Mouse (Mus musculus) heart, postnatal 0 days (tissue): ENCODE results near the gene Gm26602. TPM values are rescaled to one million over a fixed set of nuclear protein-coding genes. Genes with fewer than 3 reads are reported as not detected.
"Not testable (repeated sequence)": the region's sequence is repeated elsewhere in the genome, so short reads cannot be mapped to it uniquely, and the experiment has no call there.

ENCODE experiments used
- ATAC-seq: fragments of 200-750 bp; cut with Nextera tagmentation; 2 replicates; pipeline ENCODE4 v1.8.0; 2017; ENCODE audit warnings: low read depth, moderate number of reproducible peaks, moderate library complexity; ENCODE audit not compliant: insufficient read depth
- DNase-seq: peaks from one replicate; pipeline ENCODE4 v3.0.0-alpha.2; 2016; ENCODE audit warnings: low spot score
- H3K27ac ChIP-seq: fragments of 300-500 bp; sonication (generic); 2 replicates; pipeline ENCODE4 v1.5.1; 2014; ENCODE audit warnings: low read depth, mild to moderate bottlenecking
- H3K27me3 ChIP-seq: fragments of 300-500 bp; sonication (generic); 2 replicates; pipeline ENCODE4 v1.6.1; 2014; ENCODE audit warnings: low read length, mixed read lengths; ENCODE audit not compliant: control insufficient read depth, insufficient read depth
- H3K36me3 ChIP-seq: fragments of 300-500 bp; sonication (generic); replicated peaks from 2 replicates; pipeline ENCODE4 v1.6.1; 2014; ENCODE audit warnings: low read length, mixed read lengths; ENCODE audit not compliant: control insufficient read depth, insufficient read depth
- H3K4me1 ChIP-seq: fragments of 300-500 bp; sonication (generic); 2 replicates; pipeline ENCODE4 v1.6.1; 2014; ENCODE audit warnings: antibody characterized with exemption; ENCODE audit not compliant: control insufficient read depth, insufficient read depth
- H3K4me2 ChIP-seq: fragments of 300-500 bp; sonication (generic); 2 replicates; pipeline ENCODE4 v1.6.1; 2014; ENCODE audit warnings: low read depth, mild to moderate bottlenecking, low read length, moderate library complexity
- H3K4me3 ChIP-seq: fragments of 300-500 bp; sonication (generic); 2 replicates; pipeline ENCODE4 v1.5.1; 2014; ENCODE audit warnings: low read depth, low read length
- H3K9ac ChIP-seq: fragments of 300-500 bp; sonication (generic); replicated peaks from 2 replicates; pipeline ENCODE4 v1.6.1; 2014; ENCODE audit warnings: low read depth, low read length, mixed read lengths
- H3K9me3 ChIP-seq: fragments of 300-500 bp; sonication (generic); replicated peaks from 2 replicates; pipeline ENCODE4 v1.6.1; 2016; ENCODE audit warnings: low read length; ENCODE audit not compliant: control insufficient read depth
- CTCF ChIP-seq: IDR thresholded peaks from 2 replicates; pipeline ENCODE4 v1.5.1; 2016; ENCODE audit warnings: antibody characterized with exemption, control low read depth, low read depth
- EP300 ChIP-seq: IDR thresholded peaks from 2 replicates; pipeline ENCODE4 v1.6.1; 2016; ENCODE audit warnings: antibody characterized with exemption, low read depth
- WGBS: fragments of 180-500 bp; shearing (Covaris S2); extraction: QIAGEN DNeasy Blood & Tissue Kit; methylation state at CpG from one replicate; pipeline ENCODE4 v1.1.7; 2014; 5-methylcytosine and 5-hydroxymethylcytosine counted together
- polyA plus RNA-seq: library from polyadenylated mRNA; unstranded; fragments of >200 nt; fragmentation: Nextera tagmentation; extraction: Ambion mirVana; gene quantifications from 2 replicates; pipeline ENCODE4 v1.2.1, GENCODE M21; 2015
- total RNA-seq: library from RNA; depleted of rRNA; stranded (reverse); fragments of >200 nt; gene quantifications from 2 replicates; pipeline ENCODE4 v1.2.3, GENCODE M21; 2014; ENCODE audit warnings: low replicate concordance

Gene Gm26602
- total and polyA plus RNA-seq, 2 experiments from 2014 or later: 4.0 TPM; not detected in 1

DNA sequence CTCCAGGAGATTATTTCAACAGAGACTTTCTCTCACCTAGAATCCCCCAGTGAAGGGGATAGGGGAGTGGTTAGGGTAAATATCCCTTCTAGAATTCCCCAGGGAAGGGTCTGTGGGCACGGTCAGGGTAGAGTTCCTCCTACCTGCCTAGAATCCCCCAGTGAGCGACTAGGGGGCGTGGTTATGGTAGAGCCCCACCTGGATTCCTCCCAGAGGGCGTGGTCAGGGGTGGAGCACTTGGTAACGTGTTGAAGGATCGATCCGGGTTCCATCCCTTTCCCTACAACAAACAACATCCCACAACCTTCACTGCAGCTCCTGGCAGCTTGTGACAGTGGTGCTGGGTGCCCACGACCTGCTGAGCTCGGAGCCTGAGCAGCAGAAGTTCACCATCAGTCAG is 29.9 kb upstream of the Gm26602 start:
- TF ChIP-seq EP300 (no peak), CTCF (no peak)
- Histone ChIP-seq H3K9ac (no peak overlapping the region), H3K36me3 (no peaks in the 10 kb centered on the region), H3K9me3 (no peaks in the 10 kb centered on the region), H3K4me1 (0 out of 2 replicates have a peak, but pooled peaks cover 11% of the 10 kb centered on the region), H3K4me2 (no peak overlapping the region), H3K27me3 (peaks cover 7% of the 10 kb centered on the region; the same call in 1 of the 2 replicates), H3K27ac (no peak overlapping the region), H3K4me3 (no peak overlapping the region)
- 30% methylated on average over 9 of the region's 9 CpGs for WGBS
- DNase-seq (no peak), ATAC-seq (no peak)

DNA sequence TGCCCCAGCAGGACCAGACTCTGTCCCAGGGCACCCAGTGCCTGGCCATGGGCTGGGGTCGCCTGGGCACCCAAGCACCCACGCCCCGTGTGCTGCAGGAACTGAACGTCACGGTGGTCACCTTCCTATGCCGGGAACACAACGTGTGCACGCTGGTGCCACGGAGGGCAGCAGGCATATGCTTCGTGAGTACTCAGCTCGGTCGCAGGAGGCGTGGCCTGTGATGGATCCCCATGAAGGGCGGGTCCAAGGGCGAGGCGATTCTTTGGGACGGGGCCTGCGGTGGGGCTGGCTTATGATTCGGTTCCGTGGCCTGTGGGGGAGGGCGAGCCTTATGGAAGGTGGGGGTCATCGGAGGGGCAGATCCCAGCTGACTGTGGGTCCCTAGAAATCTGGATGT is 28.7 kb upstream of the Gm26602 start:
- ATAC-seq (no peak), DNase-seq (no peak)
- 5% methylated on average over 22 of the region's 22 CpGs for WGBS
- peaks cover 7% of the 10 kb centered on the region; the same call in 1 of the 2 replicates for H3K27me3 ChIP-seq
- H3K4me1 ChIP-seq: 0 out of 2 replicates have a peak, but pooled peaks cover 11% of the 10 kb centered on the region
- H3K9me3 ChIP-seq: no peaks in the 10 kb centered on the region
- no peak overlapping the region for H3K27ac ChIP-seq
- no peak overlapping the region for H3K4me3 ChIP-seq
- H3K4me2 ChIP-seq: peak overlapping the region; percentile 30
- H3K36me3 ChIP-seq: no peaks in the 10 kb centered on the region
- TF ChIP-seq EP300: no peak
- no peak for TF ChIP-seq CTCF
- H3K9ac ChIP-seq: no peak overlapping the region

DNA sequence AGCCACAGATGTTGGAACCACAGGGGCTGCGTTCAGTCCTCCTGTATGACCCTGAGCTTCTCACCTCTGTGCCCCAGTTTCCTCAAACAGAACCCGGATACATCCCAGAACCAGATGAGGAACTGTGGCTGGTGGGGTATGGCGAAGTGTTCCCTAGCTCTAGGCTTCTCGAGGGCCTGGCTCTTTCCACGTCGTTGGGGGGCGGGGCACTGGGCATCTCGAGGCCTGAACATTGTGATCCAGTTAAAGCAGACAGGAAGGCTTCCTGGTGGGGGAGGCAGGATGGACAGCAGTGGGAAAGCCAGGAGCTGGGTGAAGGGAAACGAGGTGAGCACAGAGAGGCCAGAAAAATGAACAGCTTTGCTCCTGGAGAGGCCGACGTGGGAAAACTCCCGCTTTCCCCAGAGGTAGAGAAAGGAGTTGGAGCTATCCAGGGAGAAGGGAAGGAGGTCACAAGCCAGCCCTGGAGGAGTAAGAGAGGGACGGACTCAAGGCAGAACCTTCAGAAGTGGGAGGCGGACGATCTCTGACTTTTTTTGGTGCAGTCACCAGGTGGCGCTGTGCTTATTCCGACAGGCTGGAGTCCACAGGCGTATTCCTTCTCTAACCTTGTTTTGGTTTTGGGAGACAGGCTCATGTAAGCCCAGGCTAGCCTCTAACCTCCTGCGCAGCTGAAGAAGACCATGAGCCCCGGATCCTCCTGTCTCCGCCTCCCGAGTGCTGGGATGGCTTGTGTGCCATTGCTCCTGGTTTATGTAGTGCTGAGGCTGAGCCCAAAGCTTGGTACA is 27.2 kb upstream of the Gm26602 start:
- no peak overlapping the region for H3K4me2 ChIP-seq
- 0 out of 2 replicates have a peak, but pooled peaks cover 11% of the 10 kb centered on the region for H3K4me1 ChIP-seq
- DNase-seq (peak; percentile 69), ATAC-seq (peak; percentile 49)
- H3K27ac ChIP-seq: no peak overlapping the region
- H3K9ac ChIP-seq: no peak overlapping the region
- WGBS: 20% methylated on average over 22 of the region's 22 CpGs
- peaks cover 10% of the 10 kb centered on the region; the same call in 1 of the 2 replicates for H3K27me3 ChIP-seq
- H3K4me3 ChIP-seq: no peak overlapping the region
- no peaks in the 10 kb centered on the region for H3K36me3 ChIP-seq
- H3K9me3 ChIP-seq: no peaks in the 10 kb centered on the region
- TF ChIP-seq EP300 (no peak), CTCF (peak; percentile 73)

- TF ChIP-seq EP300 (no peak), CTCF (no peak; the same call in 1 of the 2 replicates)
- H3K4me2 ChIP-seq: no peak overlapping the region
- H3K27me3 ChIP-seq: peaks cover 10% of the 10 kb centered on the region; the same call in 1 of the 2 replicates
- H3K9me3 ChIP-seq: no peaks in the 10 kb centered on the region
- 0 out of 2 replicates have a peak, but pooled peaks cover 11% of the 10 kb centered on the region for H3K4me1 ChIP-seq
- 0 out of 2 replicates have a peak overlapping the region, but pooled peaks have one; percentile 8 for H3K27ac ChIP-seq
- H3K9ac ChIP-seq: no peak overlapping the region
- H3K36me3 ChIP-seq: no peaks in the 10 kb centered on the region
- no peak overlapping the region for H3K4me3 ChIP-seq
- ATAC-seq: peak; percentile 18; the same call in 1 of the 2 replicates
- DNase-seq: no peak
- WGBS: 33% methylated on average over 4 of the region's 4 CpGs
These were observed 26.2 kb upstream of the Gm26602 start for GRCm38 (mm10) chr10:79884446-79884845.

DNA sequence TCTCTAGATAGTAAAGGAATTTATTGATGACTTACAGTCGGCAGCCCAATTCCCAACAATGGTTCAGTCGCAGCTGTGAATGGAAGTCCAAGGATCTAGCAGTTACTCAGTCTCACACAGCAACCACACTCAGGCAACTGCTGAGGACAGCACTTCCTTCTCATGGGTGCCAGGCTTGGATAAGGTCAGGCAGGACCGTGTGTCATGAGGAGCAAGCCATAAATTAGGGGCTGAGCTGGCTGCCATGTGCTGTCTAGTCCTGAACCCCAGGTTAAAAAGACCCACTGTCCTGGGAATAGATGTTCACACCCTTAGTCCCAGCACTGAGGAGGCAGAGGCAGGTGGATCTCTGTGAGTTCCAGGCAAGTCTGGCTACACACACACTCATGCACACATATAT is 25.7 kb upstream of the Gm26602 start:
- H3K4me2 ChIP-seq, ATAC-seq, H3K9me3 ChIP-seq, DNase-seq, H3K27ac ChIP-seq, H3K4me3 ChIP-seq, H3K9ac ChIP-seq, H3K27me3 ChIP-seq, H3K36me3 ChIP-seq: not testable (repeated sequence)
- 52% methylated on average over 2 of the region's 3 CpGs for WGBS
- 0 out of 2 replicates have a peak, but pooled peaks cover 11% of the 10 kb centered on the region for H3K4me1 ChIP-seq
